Mouse (Mus musculus) E14TG2a.4 (cell line): ENCODE data around the gene Bud23.

Experiments used
- CTCF ChIP-seq: conservative IDR thresholded peaks from 2 replicates; pipeline ENCODE4 v1.5.1; 2014; ENCODE audit warnings: low read length
- NANOG ChIP-seq: IDR thresholded peaks from 2 replicates; pipeline ENCODE4 v1.6.1; 2014; ENCODE audit warnings: borderline replicate concordance, low read length, mixed read lengths
- POU5F1 ChIP-seq: IDR thresholded peaks from 2 replicates; pipeline ENCODE4 v1.6.1; 2014; ENCODE audit warnings: low read length, borderline replicate concordance

DNA sequence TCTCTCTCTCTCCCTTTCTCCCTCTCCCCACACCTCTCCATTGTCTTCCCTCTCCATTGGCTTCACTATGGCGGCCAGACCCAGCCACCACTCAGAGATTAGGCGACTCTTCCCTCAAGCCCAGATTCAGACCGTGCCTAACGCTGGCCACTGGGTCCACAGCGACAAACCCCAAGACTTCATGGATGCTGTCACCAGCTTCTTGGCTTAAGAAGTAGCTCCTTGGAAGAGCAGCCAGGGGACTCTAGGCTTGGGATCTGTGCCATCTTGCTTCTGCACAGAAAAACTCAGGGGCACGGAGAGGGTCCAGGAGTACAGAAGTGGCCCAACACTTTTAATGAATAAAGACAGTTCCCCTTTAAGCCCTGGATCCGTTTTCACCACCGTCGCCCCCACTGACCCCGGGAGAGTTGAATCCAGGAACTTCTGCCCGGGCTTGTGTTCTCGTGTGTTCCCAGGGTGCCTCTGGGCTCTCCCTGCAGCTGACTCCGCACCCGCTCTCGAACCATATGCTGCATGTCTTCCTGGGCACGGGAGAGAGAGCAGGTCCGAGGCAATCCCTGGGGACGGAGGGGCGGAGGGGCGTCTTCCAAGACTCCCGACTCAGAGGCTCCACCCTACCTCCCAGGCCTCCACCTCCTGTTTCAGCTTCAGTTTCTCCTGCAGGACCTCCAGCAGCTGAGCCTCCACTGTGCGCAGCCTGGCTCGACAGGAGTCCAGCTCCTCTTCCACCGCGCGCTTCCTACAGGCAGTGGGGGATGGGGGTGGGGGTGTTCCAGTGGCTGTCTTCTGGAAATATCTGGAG lies 52.7 kb downstream of the Bud23 start:
- TF ChIP-seq CTCF (no peak), NANOG (no peak), POU5F1 (no peak)
